Mouse (Mus musculus) right cerebral cortex, postnatal 14 days (tissue): Measurements from ENCODE around the gene Olfr1031.
"Not testable (repeated sequence)": the region's sequence is repeated elsewhere in the genome, so short reads cannot be mapped to it uniquely, and the experiment has no call there.

Experiments used
- DNase-seq: peaks from one replicate; pipeline ENCODE4 v3.0.0; 2022

Gene Olfr1031

DNA sequence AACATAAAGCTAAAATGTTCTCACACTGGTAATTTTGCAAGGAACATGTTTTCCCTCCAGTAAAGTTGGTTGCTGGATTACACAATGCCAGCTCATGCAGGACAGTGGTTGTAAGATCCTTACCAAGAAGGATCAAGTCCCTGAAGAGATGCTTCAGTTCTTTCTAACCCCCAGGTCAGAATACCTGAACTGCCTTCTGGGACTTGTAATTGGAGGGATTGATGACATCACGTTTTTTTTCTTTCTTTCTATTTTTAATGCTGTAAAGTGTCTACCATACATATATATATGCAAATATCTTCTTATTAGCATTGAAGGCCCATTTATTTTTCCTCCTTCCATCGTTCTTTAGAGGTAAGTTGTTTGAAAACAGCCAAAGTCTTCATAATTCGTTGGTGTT, at the start of gene Olfr1031:
Gene Olfr1031 (plus strand): TSS at position 301 of the 400 bp plus-strand sequence.
- DNase-seq, result no peak

DNA sequence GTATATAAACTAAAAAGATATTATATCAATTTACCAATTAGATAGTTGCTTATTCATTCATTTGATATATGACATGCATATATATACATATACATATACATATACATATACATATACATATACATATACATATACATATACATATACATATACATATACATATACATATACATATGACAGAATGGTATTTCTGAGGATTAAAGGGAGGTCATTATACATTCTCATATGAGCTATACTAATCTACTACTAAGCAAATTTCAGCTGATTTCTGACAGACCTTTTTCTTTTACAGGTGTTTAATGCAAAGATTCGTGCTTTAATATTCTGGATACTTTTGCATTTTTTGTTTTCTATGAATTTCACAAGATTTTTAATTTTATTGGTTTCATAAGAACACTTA, 40.0 kb upstream of the Olfr1031 start, which contains the start of gene Olfr1028:
Gene Olfr1028 (plus strand): TSS at position 301 of the 400 bp plus-strand sequence.
- no peak for DNase-seq

DNA sequence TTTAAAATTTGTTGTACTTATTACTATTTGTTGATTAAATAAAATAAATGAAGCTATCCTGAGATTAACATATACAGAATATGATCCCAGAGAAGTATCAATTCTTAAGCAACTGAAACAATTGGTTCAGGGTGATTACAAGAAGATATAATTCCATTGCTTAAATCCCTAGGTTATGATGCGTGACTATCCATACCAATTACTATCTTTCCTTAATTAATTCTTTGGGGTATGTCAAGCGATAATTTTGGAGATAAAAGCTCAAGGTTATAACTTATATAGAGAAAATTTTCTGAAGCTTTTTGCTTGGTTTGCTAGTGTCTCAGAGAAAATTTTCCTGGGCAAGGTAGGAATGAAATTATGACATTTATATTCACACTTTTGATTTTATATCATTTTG, 16.5 kb upstream of the Olfr1031 start, which contains the start of gene Olfr1029:
Gene Olfr1029 (plus strand): TSS at position 301 of the 400 bp plus-strand sequence.
- DNase-seq, result no peak

DNA sequence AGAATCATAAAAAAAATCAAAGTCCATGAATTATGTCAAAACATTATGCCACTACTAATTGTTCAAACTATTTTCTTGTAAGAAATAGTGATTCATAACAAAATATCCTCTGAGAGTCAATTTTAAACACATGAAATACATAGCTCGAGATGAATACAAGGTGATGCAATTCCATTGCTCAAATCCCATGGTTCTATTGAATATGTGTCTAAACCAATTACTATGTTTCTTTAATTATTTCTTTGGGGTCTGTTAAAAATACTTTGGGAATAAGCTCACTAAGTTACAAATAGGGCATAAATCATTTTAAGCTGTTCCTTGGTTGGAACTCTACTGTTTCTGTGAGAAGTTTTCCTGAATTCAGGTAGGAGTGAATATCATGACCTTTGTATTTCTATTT, 11.1 kb upstream of the Olfr1031 start, which contains the start of gene Olfr1030:
Gene Olfr1030 (plus strand): TSS at position 301 of the 400 bp plus-strand sequence.
- no peak for DNase-seq

DNA sequence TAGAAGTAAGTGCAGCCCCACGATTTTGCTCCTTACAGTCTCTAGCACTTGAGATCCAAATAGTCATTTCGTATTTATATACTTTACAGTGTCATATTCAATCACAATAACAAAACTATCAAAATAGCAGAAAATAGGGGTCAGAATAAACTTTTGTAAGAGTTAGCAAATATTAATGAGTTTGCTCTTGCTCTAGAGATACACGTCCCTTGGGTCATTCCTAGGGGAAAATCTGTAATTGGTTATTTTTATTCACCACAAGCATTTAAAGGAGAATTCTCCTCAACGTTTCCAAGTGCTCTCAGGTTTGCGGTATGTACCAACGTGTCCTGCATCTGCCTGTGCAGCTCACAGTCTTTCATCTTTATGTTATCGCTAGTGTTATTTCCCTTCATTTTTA, 15.1 kb downstream of the Olfr1031 start, which contains the start of gene Olfr1032:
Gene Olfr1032 (plus strand): TSS at position 301 of the 400 bp plus-strand sequence.
- no peak for DNase-seq

DNA sequence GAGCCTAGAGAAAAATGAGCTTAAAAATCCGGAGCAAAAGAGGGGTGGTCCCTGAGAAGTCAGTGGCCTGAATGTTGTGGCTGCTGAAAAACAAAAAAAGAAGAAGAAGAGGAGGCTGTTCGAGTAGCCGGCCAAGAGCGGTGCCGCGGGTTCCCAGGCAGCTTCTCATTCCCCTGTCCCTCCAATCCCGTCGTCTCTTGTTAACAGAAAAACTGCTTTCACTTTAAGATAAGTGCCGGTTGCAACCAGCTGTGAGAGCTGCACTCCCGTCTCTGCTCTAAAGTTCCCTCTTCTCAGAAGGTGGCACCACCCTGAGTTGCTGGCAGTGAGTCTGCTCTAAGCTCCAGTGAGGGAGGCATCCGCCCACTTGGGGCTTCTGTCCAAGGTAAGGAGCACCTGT, 30.3 kb downstream of the Olfr1031 start, which contains the start of gene Olfr1033:
Gene Olfr1033 (plus strand): TSS at position 228 of the 400 bp plus-strand sequence.
- DNase-seq, result not testable (repeated sequence)

DNA sequence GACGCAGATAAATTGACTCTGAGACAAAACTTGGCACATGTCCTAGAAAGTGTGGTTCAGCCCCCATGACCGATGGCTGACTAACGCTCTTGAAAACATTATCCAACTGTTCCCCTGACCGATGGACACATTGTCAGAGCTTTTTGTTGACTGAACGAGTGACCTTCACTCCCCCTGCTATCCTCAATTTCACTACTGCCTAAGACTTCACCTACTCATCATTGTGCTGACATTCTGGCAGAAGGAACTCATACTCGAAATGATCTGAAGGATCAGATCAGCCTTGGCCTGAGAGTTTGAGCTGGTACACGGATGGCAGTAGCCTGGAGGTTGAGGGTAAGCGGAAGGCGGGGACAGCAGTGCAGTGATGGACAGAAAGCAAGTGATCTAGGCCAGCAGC, 31.4 kb downstream of the Olfr1031 start:
- DNase-seq, result not testable (repeated sequence)
